Mouse (Mus musculus): Measurements from ENCODE around the gene Glrx3.
"Not testable (repeated sequence)": the region's sequence is repeated elsewhere in the genome, so short reads cannot be mapped to it uniquely, and the experiment has no call there.

Gene Glrx3

DNA sequence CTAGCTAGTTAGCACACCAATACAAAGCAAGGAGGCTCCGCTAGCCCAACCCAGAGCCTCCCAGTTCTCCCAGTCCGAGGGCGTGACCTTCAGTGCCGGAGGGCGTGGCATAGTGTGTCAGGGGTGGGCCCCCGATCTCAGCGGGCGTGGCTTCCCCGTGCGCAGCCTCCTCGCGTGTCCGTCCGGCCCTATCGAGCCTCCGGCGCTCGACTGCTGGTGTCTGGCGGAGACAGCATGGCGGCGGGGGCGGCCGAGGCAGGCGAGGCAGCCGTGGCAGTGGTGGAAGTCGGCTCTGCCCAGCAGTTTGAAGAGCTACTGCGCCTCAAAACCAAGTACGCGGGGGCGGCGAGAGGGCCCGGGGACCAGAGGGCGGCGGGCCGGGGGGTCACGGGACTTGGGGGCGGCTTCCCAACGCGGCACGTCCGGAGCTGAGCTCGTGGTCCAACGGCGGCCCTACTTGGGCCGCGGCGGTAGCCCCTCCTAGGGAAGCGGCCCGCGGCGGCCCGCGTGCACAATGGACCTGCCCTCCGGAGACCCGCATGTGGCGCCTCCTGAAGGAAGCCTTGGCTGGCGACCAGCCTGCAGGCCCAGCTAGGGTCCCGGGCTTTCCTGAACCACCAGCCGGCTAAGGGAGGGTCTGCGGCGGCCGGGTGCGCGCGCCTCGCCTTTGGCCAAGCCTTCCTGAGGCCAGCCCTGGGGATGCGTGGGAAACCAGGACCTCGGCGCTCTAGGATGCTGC, at the start of gene Glrx3:
TSS of gene Glrx3 (plus strand) at position 175 of the 739 bp plus-strand sequence.
- peak; percentile 96 for DNase-seq (ENCODE audit: low spot score)

DNA sequence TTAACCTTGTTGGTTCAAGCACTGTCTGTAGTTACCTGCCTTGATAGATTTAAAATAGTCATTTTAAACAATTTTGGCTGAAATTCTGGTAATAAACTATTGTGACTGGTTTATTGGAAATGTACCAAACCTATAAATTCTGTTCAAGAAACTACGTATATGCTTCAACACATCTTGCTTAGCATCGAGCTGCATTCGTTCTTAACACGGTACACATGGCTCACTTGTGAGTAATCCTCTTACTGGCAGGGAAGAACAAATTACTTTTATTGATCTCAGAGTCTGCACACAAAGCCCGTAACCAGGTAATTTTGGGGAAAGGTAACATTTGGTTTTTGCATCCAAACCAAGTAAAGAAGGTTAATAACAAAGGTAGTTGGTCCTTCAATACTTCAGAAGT, 49.6 kb upstream of the Glrx3 start:
- DNase-seq (ENCODE audit: low spot score), result no peak

- DNase-seq (ENCODE audit: low spot score), result no peak
These were observed 42.0 kb upstream of the Glrx3 start for GRCm38 (mm10) chr7:137395421-137395820.

- no peak for DNase-seq (ENCODE audit: low spot score)
These were observed 40.0 kb upstream of the Glrx3 start for GRCm38 (mm10) chr7:137397361-137397910.

DNA sequence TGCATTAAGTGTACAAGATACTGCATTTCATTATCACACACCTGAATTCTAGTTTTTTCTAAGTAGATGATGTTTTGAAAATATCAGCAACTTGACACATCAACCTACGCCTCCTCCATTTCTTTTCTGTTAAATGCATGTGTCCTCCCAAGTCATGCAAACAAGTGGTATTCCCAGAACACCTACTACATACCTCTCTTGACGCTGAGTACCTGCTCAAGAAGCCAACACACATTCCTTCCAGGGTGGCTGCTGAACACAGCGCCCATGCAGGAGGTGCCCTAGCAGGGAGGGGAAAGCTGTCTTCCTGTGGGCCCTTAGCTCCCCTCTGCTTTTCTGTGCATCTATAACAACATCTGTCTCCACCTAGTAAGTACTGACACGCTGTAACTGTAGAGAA, 38.4 kb upstream of the Glrx3 start:
- no peak for DNase-seq (ENCODE audit: low spot score)

DNA sequence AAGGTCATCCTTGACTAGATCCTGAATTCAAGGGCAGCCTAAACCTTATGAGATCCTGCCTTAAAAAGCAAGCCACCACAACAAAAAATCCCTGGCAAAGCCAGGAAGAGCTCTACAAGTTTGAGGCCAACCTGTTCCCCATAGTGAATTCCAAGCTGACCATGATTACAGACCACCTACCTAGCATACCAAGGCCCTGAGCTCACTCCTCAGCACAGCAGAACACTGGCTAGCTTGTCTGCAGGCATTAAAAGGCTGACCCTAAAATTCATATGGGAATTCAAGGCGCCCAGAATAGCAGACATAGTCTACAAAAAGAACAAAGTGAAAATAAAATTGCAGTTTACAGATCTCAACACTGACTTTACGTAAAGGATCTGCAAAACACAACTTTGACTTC, 33.3 kb upstream of the Glrx3 start:
- no peak for DNase-seq (ENCODE audit: low spot score)

DNA sequence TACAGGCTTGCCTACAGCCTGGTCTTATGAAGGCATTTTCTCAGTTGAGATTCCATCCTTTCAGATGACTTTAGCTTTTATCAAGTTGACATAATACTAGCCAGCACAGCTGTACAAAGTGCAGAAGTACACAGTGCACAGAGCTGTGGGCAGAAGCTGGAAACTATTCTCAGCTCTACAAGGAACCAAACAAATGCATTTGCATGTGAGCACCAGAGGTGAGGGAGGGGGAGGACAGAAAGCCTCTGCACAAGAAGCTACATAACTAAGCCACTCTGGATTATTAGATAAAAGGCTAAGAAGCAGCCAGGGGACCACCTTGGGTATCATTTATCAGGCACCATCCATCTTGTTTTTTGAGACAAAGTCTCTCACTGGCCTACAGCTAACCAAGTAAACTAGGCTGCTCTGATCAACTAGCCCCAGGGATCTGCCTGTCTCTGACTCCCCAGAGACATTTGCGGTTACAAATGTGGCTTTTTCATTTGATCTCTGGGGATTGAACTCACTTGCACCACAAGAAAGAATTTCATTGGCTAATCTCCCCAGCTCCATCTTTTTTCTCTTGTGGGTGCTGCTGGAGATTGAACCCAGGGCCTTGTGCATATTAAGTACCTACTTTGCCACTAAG, 29.9 kb upstream of the Glrx3 start:
- no peak for DNase-seq (ENCODE audit: low spot score)

- peak; percentile 99 for DNase-seq (ENCODE audit: low spot score)
These were observed 26.8 kb upstream of the Glrx3 start, which contains the start of gene 9430038I01Rik for GRCm38 (mm10) chr7:137410337-137411197. Gene 9430038I01Rik, minus strand, starts transcription at chr7:137410762.

DNA sequence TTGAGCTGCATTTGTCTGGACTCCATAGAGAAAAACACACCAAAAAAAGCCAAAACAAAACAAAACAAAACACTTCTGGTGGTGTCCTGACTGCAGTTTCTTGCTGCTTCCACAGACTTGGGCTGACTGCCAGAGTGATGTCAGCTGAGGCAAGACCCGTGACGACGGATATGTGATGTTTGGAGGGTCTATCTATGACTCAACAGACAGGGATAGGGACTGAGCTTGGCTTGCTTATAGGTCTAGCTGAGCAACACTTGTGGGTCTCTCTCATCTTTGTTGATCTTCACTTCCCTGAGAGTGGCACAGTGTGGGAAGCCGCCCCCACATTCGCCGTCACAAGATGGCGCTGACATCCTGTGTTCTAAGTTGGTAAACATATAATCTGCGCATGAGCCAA, 22.7 kb upstream of the Glrx3 start:
- DNase-seq (ENCODE audit: low spot score), result no peak

- DNase-seq (ENCODE audit: low spot score), result no peak
These were observed 16.9 kb upstream of the Glrx3 start for GRCm38 (mm10) chr7:137420550-137420949.

- no peak for DNase-seq (ENCODE audit: low spot score)
These were observed 16.2 kb upstream of the Glrx3 start for GRCm38 (mm10) chr7:137421236-137421635.

DNA sequence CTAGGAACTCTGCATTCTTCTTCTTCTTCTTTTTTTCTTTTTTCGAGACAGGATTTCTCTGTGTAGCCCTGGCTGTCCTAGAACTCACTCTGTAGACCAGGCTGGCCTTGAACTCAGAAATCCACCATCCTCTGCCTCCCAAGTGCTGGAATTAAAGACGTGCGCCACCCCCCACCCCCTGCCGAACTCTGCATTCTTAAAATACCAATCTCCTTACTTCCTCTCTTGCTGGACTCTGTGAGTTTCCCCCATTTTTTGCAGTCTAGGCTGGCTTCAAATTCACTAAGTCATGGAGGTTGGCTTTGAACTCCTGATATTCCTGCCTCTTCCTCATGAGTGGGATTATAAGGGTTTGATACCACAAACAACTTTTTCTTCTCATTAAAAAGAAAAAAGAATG, 10.7 kb upstream of the Glrx3 start:
- DNase-seq (ENCODE audit: low spot score), result no peak

DNA sequence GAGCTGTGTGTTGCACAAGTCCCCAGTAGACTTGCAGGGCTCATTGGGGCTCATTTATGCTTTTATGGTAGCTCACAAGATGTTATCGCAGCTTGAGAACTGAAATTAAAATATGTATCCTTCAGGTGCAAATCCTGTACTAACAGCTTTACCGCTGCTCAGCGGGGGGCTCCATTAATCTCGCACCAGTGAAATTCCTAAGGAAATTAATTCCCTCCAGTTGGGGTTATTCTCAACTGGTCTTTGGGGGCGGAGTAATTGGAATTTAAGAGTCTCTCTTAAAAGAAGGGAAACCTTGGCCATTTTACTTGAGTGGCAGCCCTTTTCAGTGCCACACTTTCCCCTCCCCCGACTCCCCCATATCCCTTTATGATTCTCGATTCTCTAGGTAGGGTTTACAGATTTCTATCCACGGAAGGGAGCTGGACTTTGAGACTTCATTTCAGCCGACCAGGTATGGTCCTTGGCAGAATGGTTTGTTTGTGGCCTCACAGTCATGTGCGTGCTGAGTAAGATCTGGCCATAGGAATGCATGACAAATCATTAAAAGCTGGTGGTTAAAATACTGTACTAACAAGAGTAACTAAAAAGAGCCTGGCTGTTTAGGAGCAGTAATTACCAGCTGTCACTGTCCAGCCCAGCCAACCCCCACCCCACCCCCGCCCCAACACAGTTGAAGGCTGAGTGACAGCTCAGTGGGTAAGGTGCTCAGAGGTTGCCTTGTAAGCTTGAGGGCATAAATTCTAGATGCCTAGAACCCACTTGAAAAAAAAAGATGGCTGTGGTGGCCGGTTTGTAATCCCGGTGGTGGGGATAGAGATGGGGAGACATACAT, 5.4 kb upstream of the Glrx3 start:
- DNase-seq (ENCODE audit: low spot score), result no peak

DNA sequence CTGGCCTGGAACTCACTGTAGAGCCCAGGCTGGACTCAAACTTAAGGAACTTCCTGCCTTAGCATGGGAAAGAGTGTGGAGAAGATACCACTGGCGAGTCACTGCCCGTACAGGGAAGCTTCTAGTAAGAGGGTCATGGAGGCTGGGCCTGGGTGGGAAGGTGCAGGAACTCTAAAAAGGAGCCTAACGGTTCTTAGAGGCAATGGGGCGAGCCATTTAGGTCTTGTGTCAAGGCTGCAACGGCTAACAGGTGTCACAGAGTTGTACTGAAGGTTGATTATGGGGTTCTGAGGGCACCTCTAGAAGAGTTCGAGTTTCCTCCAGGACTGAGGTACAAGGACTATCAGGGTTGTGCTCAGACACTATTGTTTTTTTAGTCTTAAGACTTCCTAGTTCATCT, 513 bp upstream of the Glrx3 start:
- DNase-seq (ENCODE audit: low spot score), result no peak

DNA sequence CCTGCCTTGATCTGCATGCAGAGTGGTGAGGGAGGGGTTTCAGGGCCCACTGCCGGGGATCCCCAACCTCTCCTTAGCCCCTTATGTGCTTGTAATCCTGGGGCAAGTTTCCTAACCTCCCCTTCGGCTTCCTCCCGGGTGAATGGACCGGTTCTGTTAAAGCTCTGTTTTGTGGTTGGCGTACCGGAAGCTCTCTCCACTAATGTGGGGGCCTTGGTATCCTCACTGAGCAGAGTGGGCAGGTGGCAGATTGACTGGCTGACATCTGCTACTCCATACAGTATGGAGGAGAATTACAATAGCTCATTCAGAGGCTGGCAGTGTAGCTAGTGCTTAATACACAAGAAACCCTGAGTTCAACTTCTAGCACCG, 751 bp downstream of the Glrx3 start:
- no peak for DNase-seq (ENCODE audit: low spot score)

GRCm38 (mm10) chr7:137438962-137439361, 1.5 kb downstream of the Glrx3 start:
- DNase-seq (ENCODE audit: low spot score), result not testable (repeated sequence)

DNA sequence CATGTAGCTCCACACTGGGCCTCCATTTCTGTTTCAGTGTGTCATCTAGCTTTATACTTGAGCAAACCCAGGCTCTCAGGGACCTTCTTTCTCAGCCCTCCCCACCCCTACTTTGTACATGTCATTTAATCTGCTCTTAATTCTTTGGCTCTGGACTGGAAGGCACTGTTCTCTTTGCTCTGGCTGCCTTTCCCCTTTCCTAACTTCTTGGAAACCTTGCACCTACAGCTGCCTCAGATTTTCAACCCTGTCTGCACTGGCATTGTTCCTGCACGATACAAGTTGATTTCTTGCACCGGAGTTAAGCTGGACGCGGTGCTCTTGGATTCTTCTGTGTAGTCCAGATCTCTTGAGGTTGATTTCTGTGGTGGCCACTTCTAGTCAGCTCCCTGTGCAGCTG, 5.5 kb downstream of the Glrx3 start:
- DNase-seq (ENCODE audit: low spot score), result no peak

DNA sequence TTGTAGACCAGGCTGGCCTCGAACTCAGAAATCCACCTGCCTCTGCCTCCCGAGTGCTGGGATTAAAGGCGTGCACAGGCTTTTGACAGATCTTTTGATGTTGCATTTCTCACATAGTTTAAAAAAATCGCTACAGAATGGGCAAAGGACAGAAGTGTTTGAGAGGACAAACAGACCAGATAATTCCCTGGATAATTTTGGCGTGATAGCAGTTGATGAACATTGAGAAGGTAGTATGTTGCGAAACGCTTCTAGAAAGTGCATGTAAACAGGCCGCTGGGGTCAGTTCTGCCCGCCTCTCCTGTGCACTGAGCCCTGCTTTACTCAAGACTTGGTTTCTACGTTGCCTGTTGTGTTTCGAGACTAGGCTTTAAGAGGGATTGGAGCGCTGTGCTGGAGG, 7.9 kb downstream of the Glrx3 start:
- DNase-seq (ENCODE audit: low spot score), result no peak

DNA sequence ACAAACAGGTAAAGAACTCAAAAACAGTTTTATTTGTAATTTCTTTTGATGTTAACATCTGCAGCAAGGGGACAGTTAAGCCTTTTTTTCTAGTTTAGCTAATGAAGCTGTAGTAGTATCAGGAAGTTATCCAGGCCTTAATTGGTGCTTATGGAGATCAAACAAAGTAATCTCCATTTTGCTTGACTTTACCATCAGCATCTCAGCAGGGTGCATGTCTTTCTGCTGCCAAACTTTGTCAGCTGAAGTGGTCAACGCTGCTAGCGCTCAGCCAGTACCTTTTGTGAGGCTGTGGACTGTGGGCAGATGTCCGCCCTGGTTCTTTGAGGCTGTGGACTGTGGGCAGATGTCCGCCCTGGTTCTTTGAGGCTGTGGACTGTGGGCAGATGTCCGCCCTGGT, 24.0 kb downstream of the Glrx3 start:
- DNase-seq (ENCODE audit: low spot score), result no peak

DNA sequence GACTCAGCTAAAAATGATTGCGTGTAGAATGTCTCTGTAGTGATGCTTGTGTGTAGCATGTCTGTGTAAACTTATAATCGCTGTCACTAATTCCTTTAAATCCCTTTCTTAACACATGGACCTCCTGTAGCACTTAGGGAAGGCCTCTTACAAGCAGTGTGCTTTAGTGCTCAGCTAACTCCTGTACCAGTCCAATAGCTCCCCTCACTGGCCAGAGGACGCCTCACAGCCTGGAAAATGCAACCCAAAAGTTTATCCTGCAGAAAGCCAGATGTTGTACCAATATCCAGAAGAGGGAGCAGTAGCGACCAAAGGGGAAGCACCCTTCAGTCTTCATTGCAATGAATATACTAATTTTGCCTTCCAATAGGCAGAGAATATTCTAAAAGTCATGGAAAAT, 30.8 kb downstream of the Glrx3 start:
- DNase-seq (ENCODE audit: low spot score), result no peak

DNA sequence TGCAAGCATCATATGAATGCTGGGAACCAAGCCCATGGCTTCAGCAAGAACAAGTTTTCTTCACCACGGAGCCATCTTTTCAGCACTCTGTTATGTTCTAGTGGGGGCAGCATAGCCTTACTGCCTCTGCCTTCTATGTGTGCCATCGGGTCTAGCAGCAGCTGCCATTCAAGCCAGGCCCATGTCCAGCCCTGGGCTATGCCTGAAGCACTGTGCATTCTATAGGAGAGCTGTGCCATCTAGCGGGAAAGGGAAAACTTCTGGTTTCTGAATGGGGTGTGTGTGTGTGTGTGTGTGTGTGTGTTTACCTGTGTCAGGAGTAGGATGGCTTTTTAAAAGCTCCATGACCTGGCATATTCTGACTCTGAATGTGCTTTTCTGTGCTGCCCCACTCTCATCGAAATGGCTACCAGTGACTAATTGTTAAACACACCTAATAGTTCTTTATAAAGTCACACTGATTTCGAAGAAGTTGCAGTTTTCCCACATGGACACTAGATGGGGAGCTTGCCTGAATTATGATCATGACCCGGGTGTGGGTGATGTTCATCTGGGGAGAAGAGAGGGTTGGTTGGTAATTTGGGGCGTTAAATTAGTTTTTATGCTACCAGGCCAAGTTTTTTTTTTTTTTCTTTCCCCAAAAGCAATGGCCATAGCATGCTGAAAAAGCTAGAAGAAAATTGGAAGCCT, 34.2 kb downstream of the Glrx3 start:
- DNase-seq (ENCODE audit: low spot score), result no peak
